Mouse (Mus musculus): Measurements from ENCODE around the gene Adck2.

Adck2 gene

GRCm38 (mm10) chr6:39573791-39574554 is at the start of gene Adck2:
Gene Adck2, plus strand, starts transcription at chr6:39573873.
- peak; percentile 78 for DNase-seq

- peak; percentile 47 to 55 for DNase-seq
These were observed 46.9 kb upstream of the Adck2 start for GRCm38 (mm10) chr6:39526797-39527196.

GRCm38 (mm10) chr6:39527337-39527784 is 46.3 kb upstream of the Adck2 start:
- DNase-seq, result peak; percentile 14 to 15

- peak; percentile 38 to 40 for DNase-seq
These were observed 45.9 kb upstream of the Adck2 start for GRCm38 (mm10) chr6:39527811-39528210.

DNA sequence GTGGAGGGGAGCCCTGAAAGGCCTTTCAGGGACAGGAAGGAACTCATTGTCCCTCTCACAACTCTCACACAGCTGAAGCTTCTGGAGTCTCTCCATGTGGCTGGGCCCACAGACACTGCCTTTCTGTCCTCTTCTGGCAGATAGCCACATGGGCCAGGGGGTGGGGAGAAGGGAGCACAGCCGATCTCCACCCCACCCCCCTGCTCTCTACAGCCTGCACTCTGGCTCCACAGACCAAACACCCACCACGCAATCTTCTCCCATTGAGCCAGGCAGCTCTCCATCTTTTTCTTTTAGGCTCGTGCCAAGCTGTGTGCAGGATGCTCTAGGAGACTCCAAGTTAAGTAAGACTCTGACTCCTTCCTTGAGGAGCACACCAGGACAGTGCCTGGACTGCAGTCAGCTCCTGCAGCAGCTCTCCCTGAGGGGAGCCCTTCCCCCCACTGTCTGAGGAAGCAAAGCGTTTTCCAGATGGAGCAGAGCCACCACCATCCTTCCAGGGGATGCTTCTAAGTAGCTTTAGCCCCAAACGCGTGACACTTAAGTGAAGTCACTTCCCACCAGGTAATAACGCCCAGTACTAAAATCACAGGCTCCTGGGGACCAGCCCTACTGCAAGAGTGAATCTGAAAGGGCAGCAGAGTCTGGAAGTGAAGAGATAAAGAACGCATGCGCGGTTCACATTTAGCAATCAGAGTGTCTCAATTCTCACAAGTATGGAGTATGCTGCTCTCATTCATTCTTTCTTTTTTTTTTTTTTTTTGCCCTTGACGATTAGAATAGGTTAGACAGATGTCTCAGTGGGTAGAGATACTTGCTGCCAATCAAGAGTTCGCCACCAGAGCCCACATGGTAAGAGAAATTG is 44.8 kb upstream of the Adck2 start:
- no peak for DNase-seq

DNA sequence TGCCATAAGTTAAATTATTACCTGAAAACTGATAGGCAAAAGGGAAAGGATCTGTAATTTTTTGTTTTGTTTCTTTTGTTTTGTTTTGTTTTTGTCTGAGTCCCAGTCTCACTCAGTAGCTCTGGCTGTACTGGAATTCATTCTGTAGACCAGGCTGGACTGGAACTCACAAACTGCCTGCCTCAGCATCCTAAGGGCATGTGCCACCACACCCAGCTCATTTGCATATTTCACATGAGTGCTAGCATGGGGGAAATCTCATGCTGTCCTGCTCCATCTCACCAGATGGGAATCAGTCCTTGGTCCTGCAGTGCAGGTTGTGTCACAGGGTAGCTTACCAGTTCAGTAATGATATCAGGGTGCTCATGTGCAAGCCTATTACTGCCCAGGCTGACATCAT is 38.7 kb upstream of the Adck2 start:
- no peak for DNase-seq

DNA sequence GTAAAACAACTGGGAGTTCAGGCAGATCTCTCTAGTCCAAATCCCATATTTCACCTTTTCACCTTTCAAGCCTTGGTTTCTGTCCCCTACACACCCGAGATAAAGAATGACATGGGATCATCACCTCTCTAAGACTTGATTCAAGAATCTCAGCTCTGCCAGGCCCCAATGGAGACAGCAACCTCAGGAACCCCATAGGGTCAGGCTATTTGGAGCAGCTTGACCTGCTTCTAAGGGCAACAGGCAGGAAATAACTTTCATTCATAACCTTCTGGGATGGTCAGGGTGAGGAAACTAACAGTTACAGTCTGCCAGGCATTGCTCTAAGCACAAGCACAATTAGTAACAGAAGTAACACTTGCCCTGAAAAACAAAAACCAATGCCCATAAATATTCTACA is 37.1 kb upstream of the Adck2 start:
- no peak for DNase-seq

DNA sequence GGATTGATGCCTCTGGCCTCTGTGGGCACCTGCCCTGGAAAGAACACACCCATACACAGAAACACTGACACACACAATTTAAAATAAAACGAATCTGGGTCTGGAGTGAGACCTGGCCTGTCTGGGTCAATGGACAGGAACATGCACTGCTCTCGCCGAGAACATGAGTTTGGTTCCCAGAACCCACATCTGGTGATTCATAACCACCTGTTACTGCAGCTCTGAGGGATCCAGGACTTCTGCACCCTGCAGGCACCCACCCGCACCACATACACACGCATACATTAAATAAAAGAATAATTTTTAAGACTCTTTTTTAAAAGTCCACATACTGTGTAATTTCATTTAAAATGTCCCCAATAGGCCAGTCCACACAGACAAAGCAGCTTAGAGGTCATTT is 36.4 kb upstream of the Adck2 start:
- DNase-seq, result no peak

DNA sequence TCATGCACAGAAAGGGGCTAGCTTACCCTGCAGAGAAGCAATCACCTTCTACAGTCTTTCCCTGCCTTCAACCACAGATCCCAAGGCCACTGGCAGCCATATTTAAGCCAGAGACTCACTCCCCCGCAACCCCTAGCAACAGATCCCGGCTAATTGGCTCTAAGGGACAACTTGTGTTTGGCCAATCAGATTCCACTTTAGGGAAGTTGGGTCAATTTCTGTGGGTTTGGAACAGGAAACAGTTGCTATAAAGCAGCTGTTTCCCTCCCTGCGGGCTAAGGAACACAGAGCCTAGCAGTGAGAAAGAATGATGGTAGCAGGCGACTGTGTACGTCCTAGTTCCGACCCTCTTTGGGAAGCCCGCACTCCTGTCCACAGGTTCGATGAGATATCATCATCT is 35.4 kb upstream of the Adck2 start:
- DNase-seq, result no peak

GRCm38 (mm10) chr6:39539679-39540155 is 34.0 kb upstream of the Adck2 start:
- DNase-seq, result no peak

DNA sequence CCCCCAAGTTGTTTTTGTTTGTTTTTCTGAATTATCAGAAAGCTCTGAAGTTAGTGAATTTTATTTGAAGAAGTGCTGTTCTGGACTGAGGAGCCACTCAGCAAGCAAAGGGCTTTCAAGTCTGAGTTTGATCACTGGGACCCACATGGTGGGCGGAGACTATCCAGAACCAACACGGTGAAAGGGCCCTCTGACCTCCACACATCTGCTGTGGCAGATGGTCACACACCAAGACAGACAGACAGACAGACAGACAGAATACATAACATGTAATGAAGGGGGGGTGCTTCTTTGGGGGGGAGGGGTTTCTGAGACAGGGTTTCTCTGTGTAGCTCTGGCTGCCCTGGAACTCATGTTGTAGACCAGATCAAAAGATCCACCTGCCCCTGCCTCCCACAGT is 33.1 kb upstream of the Adck2 start:
- DNase-seq, result no peak

DNA sequence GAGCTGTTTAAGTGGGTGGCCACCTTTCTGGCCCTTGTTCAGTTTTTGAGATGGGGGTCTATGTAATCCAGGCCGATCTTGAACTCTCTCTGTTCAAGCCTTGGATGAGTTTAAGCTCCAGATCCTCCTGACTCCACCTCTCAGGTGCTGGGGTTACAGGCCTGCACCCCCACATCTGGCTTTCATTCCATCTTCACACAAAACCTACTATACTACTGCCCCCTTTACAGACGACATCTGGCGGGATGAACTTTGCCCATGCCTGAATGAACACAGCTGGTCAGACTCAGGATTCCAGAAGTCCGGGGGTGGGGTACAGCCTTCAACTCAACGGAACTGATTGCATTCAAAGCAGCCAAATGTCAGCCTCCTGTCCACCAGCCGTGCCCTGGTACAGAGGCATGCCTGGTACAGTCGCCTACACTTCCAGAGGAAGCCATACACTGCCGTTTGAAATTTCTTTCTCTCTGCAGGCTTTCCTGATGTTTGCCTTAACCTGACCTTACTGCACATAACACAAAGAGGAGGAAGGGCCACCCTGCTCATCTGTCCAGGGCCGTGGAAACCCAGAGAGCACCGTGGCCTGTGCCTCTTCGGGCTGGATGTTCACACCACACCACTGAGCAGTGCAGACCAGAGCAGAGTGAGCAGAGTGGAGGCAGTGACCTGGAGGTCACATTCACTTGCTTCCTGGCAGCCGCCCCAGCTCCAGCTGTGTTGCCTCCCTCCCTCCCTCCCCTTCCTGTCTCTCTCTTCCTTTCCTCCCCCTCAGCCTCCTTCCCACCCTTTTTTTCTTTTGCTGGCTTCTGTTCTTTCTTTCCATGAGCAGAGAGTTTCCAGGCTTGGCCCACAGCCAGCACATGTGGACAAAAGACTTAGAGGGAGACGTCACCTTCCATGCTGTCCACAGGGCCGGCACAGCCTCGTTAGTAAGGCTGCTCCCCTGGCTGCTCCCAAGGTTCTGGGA is 30.8 kb upstream of the Adck2 start:
- no peak for DNase-seq

DNA sequence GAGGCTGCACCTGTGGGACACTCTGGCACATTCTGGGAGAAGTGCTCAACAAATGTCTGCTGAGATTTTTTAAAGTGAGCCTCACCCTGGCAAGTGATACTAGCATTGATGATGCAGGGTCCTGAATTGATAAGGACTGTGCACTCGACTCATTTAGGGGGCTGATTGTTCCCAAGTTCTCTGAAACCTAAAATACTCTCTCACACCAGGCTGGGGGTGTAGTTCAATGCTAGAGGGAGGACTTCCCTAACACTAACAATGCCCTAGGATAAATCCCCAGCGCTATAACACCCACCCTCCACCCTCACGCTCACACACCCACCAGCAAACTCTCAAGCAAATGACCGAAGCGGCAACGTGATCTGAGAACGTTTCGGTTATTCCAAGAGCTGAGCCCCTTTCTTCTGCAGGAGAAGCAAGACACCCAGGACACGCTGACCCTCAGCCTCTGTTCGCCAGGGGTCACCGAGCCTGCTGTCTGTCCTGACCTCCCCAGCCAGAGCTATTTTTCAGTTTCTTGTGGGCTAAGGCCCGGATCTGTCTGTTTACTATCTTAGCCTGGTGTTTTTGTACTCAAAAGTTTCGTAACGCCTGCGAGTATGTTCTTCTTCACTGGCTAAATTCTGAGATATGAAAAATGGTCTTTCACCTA is 29.8 kb upstream of the Adck2 start:
- DNase-seq, result no peak

DNA sequence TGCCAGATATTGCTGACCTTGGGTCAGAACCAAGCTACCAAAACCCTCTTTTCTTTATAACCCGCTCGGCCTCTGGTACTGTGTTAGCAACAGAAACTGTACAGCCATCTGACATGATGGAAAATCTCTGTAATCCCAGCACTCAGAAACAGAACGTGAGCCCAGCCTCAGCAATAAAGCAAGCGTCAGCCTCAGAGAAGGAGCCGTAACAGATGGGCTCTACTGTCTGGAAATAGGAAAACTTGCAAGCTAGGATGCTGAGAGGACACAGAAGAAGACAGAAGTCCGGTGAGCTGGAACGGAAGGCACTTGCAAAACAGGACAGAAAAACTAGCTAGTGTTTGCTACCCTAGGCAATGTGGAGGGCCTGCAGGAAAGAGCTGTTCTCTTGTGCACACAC is 28.2 kb upstream of the Adck2 start:
- DNase-seq, result no peak

- no peak for DNase-seq
These were observed 25.6 kb upstream of the Adck2 start for GRCm38 (mm10) chr6:39548030-39548429.

DNA sequence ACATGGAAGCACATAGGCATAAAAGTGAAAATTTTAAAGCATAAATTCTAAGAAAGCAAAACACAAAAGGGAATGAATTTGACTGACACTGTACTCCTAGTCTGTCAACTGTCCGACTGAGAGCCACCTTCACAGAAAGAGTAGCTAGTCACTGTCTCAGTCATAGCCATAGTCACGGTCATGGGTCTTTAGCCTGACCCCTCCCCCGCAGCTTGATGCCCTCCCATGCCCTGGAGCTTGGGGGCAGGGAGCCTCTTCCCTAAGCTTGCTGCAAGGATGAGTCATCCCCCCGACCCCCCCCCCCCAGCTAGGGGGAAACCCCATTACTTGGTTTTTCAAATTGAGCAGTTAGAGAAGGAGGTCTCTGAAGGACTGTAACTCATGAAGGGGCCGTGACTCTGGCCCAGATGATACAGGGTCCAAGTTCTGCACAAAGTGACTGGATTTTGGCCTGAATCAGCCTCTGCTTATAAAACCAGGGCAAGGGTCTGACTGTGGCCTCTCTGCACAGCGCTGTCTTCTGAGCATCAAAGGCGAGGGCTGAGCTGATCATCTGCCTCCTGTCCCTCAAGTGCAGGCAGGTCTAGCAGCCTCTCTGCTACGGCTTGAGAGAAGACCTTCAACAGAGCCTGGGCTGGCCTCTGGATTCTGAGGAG is 21.6 kb upstream of the Adck2 start:
- DNase-seq, result peak; percentile 15 to 32

GRCm38 (mm10) chr6:39554888-39555647 is 18.6 kb upstream of the Adck2 start:
- no peak for DNase-seq

- no peak for DNase-seq
These were observed 18.1 kb upstream of the Adck2 start for GRCm38 (mm10) chr6:39555648-39555945.

GRCm38 (mm10) chr6:39556900-39557659 is 16.6 kb upstream of the Adck2 start:
- DNase-seq, result peak; percentile 15 to 27

DNA sequence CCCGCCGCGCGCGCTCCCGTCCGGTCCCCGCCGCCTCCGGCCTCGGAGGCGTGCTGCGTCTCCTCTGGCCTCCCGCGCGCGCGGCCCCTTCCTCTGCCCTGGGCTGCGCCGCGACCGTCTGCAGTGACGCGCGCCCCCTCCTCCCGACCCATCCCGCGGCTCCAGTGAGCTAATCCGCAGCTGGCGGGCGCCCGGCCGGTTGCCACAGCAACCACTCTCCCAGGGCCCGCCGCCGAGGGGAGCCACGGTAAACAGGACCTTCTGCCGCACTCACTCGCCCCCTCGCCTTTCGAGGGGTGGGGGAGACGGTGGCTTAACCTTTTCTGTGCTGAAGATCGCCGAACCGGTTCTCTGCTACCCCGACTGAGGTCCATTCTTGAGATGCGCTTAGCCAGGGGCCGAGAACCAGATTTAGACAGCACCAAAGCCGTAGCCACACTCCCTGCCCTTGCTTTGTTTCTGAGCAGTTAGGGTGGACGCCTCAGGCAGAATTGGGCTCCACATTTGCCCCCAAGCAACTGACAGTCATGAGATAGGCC is 15.9 kb upstream of the Adck2 start, which contains the start of gene Dennd2a:
Dennd2a (minus strand) TSS at position 145 of the 539 bp plus-strand sequence.
- peak in 1 of 2 experiments; percentile 17 for DNase-seq

All from B cell, adult 2 months (primary cell).